Mouse (Mus musculus) forebrain, postnatal 0 days (tissue): ENCODE results near the gene Vmn1r173. TPM values are rescaled to one million over a fixed set of nuclear protein-coding genes. Genes with fewer than 3 reads are reported as not detected.
"Not testable (repeated sequence)": the region's sequence is repeated elsewhere in the genome, so short reads cannot be mapped to it uniquely, and the experiment has no call there.

ENCODE experiments used
- ATAC-seq: fragments of 200-750 bp; cut with Nextera tagmentation; 2 replicates; pipeline ENCODE4 v1.8.0; 2017; ENCODE audit warnings: mild to moderate bottlenecking, moderate library complexity
- DNase-seq: peaks from one replicate; pipeline ENCODE4 v3.0.0-alpha.2; 2015
- H3K27ac ChIP-seq: fragments of 300-500 bp; sonication (generic); 2 replicates; pipeline ENCODE4 v1.5.1; 2014; ENCODE audit warnings: low read depth, mild to moderate bottlenecking, antibody characterized with exemption, low read length, moderate library complexity, mixed read lengths
- H3K27me3 ChIP-seq: fragments of 300-500 bp; sonication (generic); 2 replicates; pipeline ENCODE4 v1.6.1; 2014; ENCODE audit warnings: mild to moderate bottlenecking, low read length, mixed read lengths; ENCODE audit not compliant: insufficient read depth
- H3K36me3 ChIP-seq: fragments of 300-500 bp; sonication (generic); 2 replicates; pipeline ENCODE4 v1.6.1; 2014; ENCODE audit warnings: mild to moderate bottlenecking, moderate library complexity; ENCODE audit not compliant: insufficient read depth
- H3K4me1 ChIP-seq: fragments of 300-500 bp; sonication (generic); 2 replicates; pipeline ENCODE4 v1.6.1; 2014; ENCODE audit warnings: antibody characterized with exemption; ENCODE audit not compliant: insufficient read depth
- H3K4me2 ChIP-seq: fragments of 300-500 bp; sonication (generic); 2 replicates; pipeline ENCODE4 v1.6.1; 2014; ENCODE audit warnings: low read depth, mild to moderate bottlenecking, moderate library complexity
- H3K4me3 ChIP-seq: fragments of 300-500 bp; sonication (generic); 2 replicates; pipeline ENCODE4 v1.5.1; 2014; ENCODE audit warnings: low read depth, low read length, mixed read lengths
- H3K9ac ChIP-seq: fragments of 300-500 bp; sonication (generic); 2 replicates; pipeline ENCODE4 v1.6.1; 2014; ENCODE audit warnings: mild to moderate bottlenecking
- H3K9me3 ChIP-seq: fragments of 300-500 bp; sonication (generic); 2 replicates; pipeline ENCODE4 v1.6.1; 2016; ENCODE audit warnings: low read length
- CTCF ChIP-seq: sonication (generic); IDR thresholded peaks from 2 replicates; pipeline ENCODE4 v1.5.1; 2016; ENCODE audit warnings: antibody characterized with exemption, control low read depth, low read depth
- WGBS: fragments of 180-500 bp; shearing (Covaris S2); extraction: QIAGEN DNeasy Blood & Tissue Kit; methylation state at CpG from one replicate; pipeline ENCODE4 v1.1.7; 2014; 5-methylcytosine and 5-hydroxymethylcytosine counted together
- polyA plus RNA-seq: library from polyadenylated mRNA; unstranded; fragments of >200 nt; fragmentation: Nextera tagmentation; extraction: Ambion mirVana; gene quantifications from 2 replicates; pipeline ENCODE4 v1.2.1, GENCODE M21; 2015
- total RNA-seq: library from RNA; depleted of rRNA; stranded (reverse); fragments of >200 nt; gene quantifications from 2 replicates; pipeline ENCODE4 v1.2.3, GENCODE M21; 2014; rRNA removed

The Vmn1r173 gene
- total RNA-seq, result not detected in 2 replicates
- polyA plus RNA-seq, result not detected in 2 replicates

- not testable (repeated sequence) for H3K9me3 ChIP-seq, H3K4me1 ChIP-seq, ATAC-seq, H3K27ac ChIP-seq, H3K36me3 ChIP-seq, DNase-seq, H3K27me3 ChIP-seq, H3K4me2 ChIP-seq, H3K4me3 ChIP-seq, H3K9ac ChIP-seq
- 54% methylated on average over 1 of the region's 1 CpGs for WGBS
Measured at GRCm38 (mm10) chr7:23700403-23700802, at the start of gene Vmn1r173. Vmn1r173 (plus strand) TSS chr7:23700703.

- ATAC-seq (no peak), DNase-seq (no peak)
- H3K27me3 ChIP-seq, result no peaks in the 10 kb centered on the region
- no peaks in the 10 kb centered on the region for H3K36me3 ChIP-seq
- no peak within 1 kb of the TSS for H3K27ac ChIP-seq
- no peak within 1 kb of the TSS for H3K9ac ChIP-seq
- TF ChIP-seq CTCF, result no peak
- H3K4me3 ChIP-seq, result no peak within 1 kb of the TSS
- no peaks in the 10 kb centered on the region for H3K9me3 ChIP-seq
- no peak within 1 kb of the TSS for H3K4me2 ChIP-seq
- H3K4me1 ChIP-seq, result no peaks in the 10 kb centered on the region
- WGBS, result 73% methylated on average over 2 of the region's 2 CpGs
Measured at GRCm38 (mm10) chr7:23658016-23658415, 42.5 kb upstream of the Vmn1r173 start, which contains the start of gene Vmn1r172. Vmn1r172 (plus strand) TSS chr7:23658316.

GRCm38 (mm10) chr7:23751970-23752369, 51.5 kb downstream of the Vmn1r173 start, which contains the start of gene Vmn1r174:
Vmn1r174 (plus strand) TSS chr7:23752270.
- not testable (repeated sequence) for H3K27ac ChIP-seq, H3K9ac ChIP-seq, H3K36me3 ChIP-seq, H3K27me3 ChIP-seq, H3K4me1 ChIP-seq, H3K4me2 ChIP-seq, H3K9me3 ChIP-seq, H3K4me3 ChIP-seq, DNase-seq, ATAC-seq
- WGBS, result 54% methylated on average over 1 of the region's 1 CpGs

Other genes starting within 250 kb of the Vmn1r173 start
- not detected in 2 replicates for gene Vmn1r167, start 193.5 kb upstream of the Vmn1r173 start, total RNA-seq
- not detected in 2 replicates for gene Vmn1r167, start 193.5 kb upstream of the Vmn1r173 start, polyA plus RNA-seq
- not detected in 2 replicates for gene Vmn1r168, start 161.0 kb upstream of the Vmn1r173 start, total RNA-seq
- gene Vmn1r168, start 161.0 kb upstream of the Vmn1r173 start, polyA plus RNA-seq, result not detected in 2 replicates
- not detected in 2 replicates for gene Vmn1r169, start 125.2 kb upstream of the Vmn1r173 start, total RNA-seq
- not detected in 2 replicates for gene Vmn1r169, start 125.2 kb upstream of the Vmn1r173 start, polyA plus RNA-seq
- not detected in 2 replicates for gene Vmn1r170, start 94.5 kb upstream of the Vmn1r173 start, total RNA-seq
- not detected in 2 replicates for gene Vmn1r170, start 94.5 kb upstream of the Vmn1r173 start, polyA plus RNA-seq
- gene Vmn1r171, start 70.0 kb upstream of the Vmn1r173 start, total RNA-seq, result not detected in 2 replicates
- gene Vmn1r171, start 70.0 kb upstream of the Vmn1r173 start, polyA plus RNA-seq, result not detected in 2 replicates
- gene Vmn1r172, start 42.4 kb upstream of the Vmn1r173 start, total RNA-seq, result not detected in 2 replicates
- not detected in 2 replicates for gene Vmn1r172, start 42.4 kb upstream of the Vmn1r173 start, polyA plus RNA-seq
- not detected in 2 replicates for gene Vmn1r174, start 51.6 kb downstream of the Vmn1r173 start, total RNA-seq
- gene Vmn1r174, start 51.6 kb downstream of the Vmn1r173 start, polyA plus RNA-seq, result not detected in 2 replicates
- not detected in 2 replicates for gene Vmn1r175, start 109.9 kb downstream of the Vmn1r173 start, total RNA-seq
- not detected in 2 replicates for gene Vmn1r175, start 109.9 kb downstream of the Vmn1r173 start, polyA plus RNA-seq
- gene Vmn1r176, start 136.7 kb downstream of the Vmn1r173 start, total RNA-seq, result not detected in 2 replicates
- not detected in 2 replicates for gene Vmn1r176, start 136.7 kb downstream of the Vmn1r173 start, polyA plus RNA-seq
- gene Vmn1r177, start 165.7 kb downstream of the Vmn1r173 start, total RNA-seq, result not detected in 2 replicates
- not detected in 2 replicates for gene Vmn1r177, start 165.7 kb downstream of the Vmn1r173 start, polyA plus RNA-seq
- not detected in 2 replicates for gene Vmn1r178, start 191.3 kb downstream of the Vmn1r173 start, total RNA-seq
- not detected in 2 replicates for gene Vmn1r178, start 191.3 kb downstream of the Vmn1r173 start, polyA plus RNA-seq
- not detected in 2 replicates for gene Vmn1r179, start 226.3 kb downstream of the Vmn1r173 start, total RNA-seq
- gene Vmn1r179, start 226.3 kb downstream of the Vmn1r173 start, polyA plus RNA-seq, result not detected in 2 replicates
- gene Vmn1r180, start 249.9 kb downstream of the Vmn1r173 start, total RNA-seq, result not detected in 2 replicates
- gene Vmn1r180, start 249.9 kb downstream of the Vmn1r173 start, polyA plus RNA-seq, result not detected in 2 replicates